Mouse (Mus musculus) midbrain, postnatal 0 days (tissue): Measurements from ENCODE around the gene Wdr74. TPM values are rescaled to one million over a fixed set of nuclear protein-coding genes. Genes with fewer than 3 reads are reported as not detected.

Source experiments
- ATAC-seq: fragments of 200-750 bp; cut with Nextera tagmentation; 2 replicates; pipeline ENCODE4 v1.8.0; 2017; ENCODE audit warnings: moderate number of reproducible peaks, mild to moderate bottlenecking, moderate TSS enrichment, moderate library complexity; ENCODE audit not compliant: low FRiP score
- DNase-seq: peaks from one replicate; pipeline ENCODE4 v3.0.0-alpha.2; 2015; ENCODE audit warnings: low spot score
- H3K27ac ChIP-seq: fragments of 300-500 bp; sonication (generic); 2 replicates; pipeline ENCODE4 v1.5.1; 2014; ENCODE audit warnings: low read depth, mild to moderate bottlenecking, low read length, mixed read lengths
- H3K27me3 ChIP-seq: fragments of 300-500 bp; sonication (generic); 2 replicates; pipeline ENCODE4 v1.6.1; 2014; ENCODE audit warnings: low read length, control low read depth, mixed read lengths; ENCODE audit not compliant: insufficient read depth
- H3K36me3 ChIP-seq: fragments of 300-500 bp; sonication (generic); 2 replicates; pipeline ENCODE4 v1.6.1; 2014; ENCODE audit warnings: low read length, control low read depth, mixed read lengths; ENCODE audit not compliant: insufficient read depth
- H3K4me1 ChIP-seq: fragments of 300-500 bp; sonication (generic); 2 replicates; pipeline ENCODE4 v1.6.1; 2014; ENCODE audit warnings: mild to moderate bottlenecking, control low read depth, antibody characterized with exemption, low read length, mixed read lengths; ENCODE audit not compliant: insufficient read depth
- H3K4me2 ChIP-seq: fragments of 300-500 bp; sonication (generic); 2 replicates; pipeline ENCODE4 v1.6.1; 2014; ENCODE audit warnings: low read depth, mild to moderate bottlenecking, low read length, mixed read lengths; ENCODE audit not compliant: poor library complexity, severe bottlenecking
- H3K4me3 ChIP-seq: fragments of 300-500 bp; sonication (generic); 2 replicates; pipeline ENCODE4 v1.5.1; 2014; ENCODE audit warnings: low read depth, mild to moderate bottlenecking, low read length, moderate library complexity
- H3K9ac ChIP-seq: fragments of 300-500 bp; sonication (generic); replicated peaks from 2 replicates; pipeline ENCODE4 v1.6.1; 2014; ENCODE audit warnings: mild to moderate bottlenecking, low read length, moderate library complexity, mixed read lengths; ENCODE audit not compliant: poor library complexity, severe bottlenecking
- H3K9me3 ChIP-seq: fragments of 300-500 bp; sonication (generic); 2 replicates; pipeline ENCODE4 v1.6.1; 2016; ENCODE audit warnings: low read length, control low read depth
- CTCF ChIP-seq: IDR thresholded peaks from 2 replicates; pipeline ENCODE4 v1.5.1; 2016; ENCODE audit warnings: antibody characterized with exemption, mild to moderate bottlenecking
- WGBS: fragments of 180-500 bp; shearing (Covaris S2); extraction: QIAGEN DNeasy Blood & Tissue Kit; methylation state at CpG from one replicate; pipeline ENCODE4 v1.1.7; 2014; 5-methylcytosine and 5-hydroxymethylcytosine counted together
- microRNA-seq: library from miRNA; unstranded; fragments of <30 nt; microRNA quantifications from one replicate; pipeline ENCODE4, GENCODE M21; 2016; ENCODE audit warnings: borderline number of aligned reads
- polyA plus RNA-seq: library from polyadenylated mRNA; unstranded; fragments of >200 nt; fragmentation: Nextera tagmentation; extraction: Ambion mirVana; gene quantifications from 2 replicates; pipeline ENCODE4 v1.2.1, GENCODE M21; 2015
- total RNA-seq: library from RNA; depleted of rRNA; stranded (reverse); fragments of >200 nt; gene quantifications from 2 replicates; pipeline ENCODE4 v1.2.3, GENCODE M21; 2014; rRNA removed

Wdr74 gene
- total and polyA plus RNA-seq, 2 experiments from 2014 or later, result 50.9 to 85.9 TPM

GRCm38 (mm10) chr19:8789171-8789570 lies 53.5 kb downstream of the Wdr74 start:
- Histone ChIP-seq H3K9ac (no peak overlapping the region), H3K9me3 (no peaks in the 10 kb centered on the region), H3K4me2 (no peak overlapping the region), H3K36me3 (peaks cover 12% of the 10 kb centered on the region), H3K27ac (no peak overlapping the region; the same call in 1 of the 2 replicates), H3K27me3 (no peaks in the 10 kb centered on the region), H3K4me1 (no peaks in the 10 kb centered on the region), H3K4me3 (no peak overlapping the region)
- ATAC-seq (no peak), DNase-seq (no peak)
- TF ChIP-seq CTCF, result no peak
- WGBS, result 15% methylated on average over 1 of the region's 1 CpGs

- DNase-seq (no peak), ATAC-seq (no peak)
- no peak overlapping the region for H3K9ac ChIP-seq
- 83% methylated on average over 7 of the region's 7 CpGs for WGBS
- H3K9me3 ChIP-seq, result no peaks in the 10 kb centered on the region
- no peak overlapping the region for H3K4me2 ChIP-seq
- no peak for TF ChIP-seq CTCF
- H3K4me1 ChIP-seq, result no peaks in the 10 kb centered on the region
- no peak overlapping the region for H3K27ac ChIP-seq
- no peak overlapping the region for H3K4me3 ChIP-seq
- H3K36me3 ChIP-seq, result peaks cover 18% of the 10 kb centered on the region
- H3K27me3 ChIP-seq, result no peaks in the 10 kb centered on the region
Observed at GRCm38 (mm10) chr19:8790171-8790570, 54.5 kb downstream of the Wdr74 start.

Small RNAs within 50 kb of the gene (microRNA-seq; reads per million reads assigned to microRNA genes)
- not detected for gene Mir6992

Other genes with a start within 250 kb of the Wdr74 start
Only the 30 nearest of the 32 such genes appear.
- 12.9 and 14.7 TPM in 2 replicates for gene Slc22a8, start 144.6 kb upstream of the Wdr74 start, total RNA-seq
- gene Slc22a8, start 144.6 kb upstream of the Wdr74 start, polyA plus RNA-seq, result 20.3 and 20.9 TPM in 2 replicates
- gene Slc22a6, start 117.8 kb upstream of the Wdr74 start, total RNA-seq, result 17.2 and 18.3 TPM in 2 replicates
- 13.1 and 14.7 TPM in 2 replicates for gene Slc22a6, start 117.8 kb upstream of the Wdr74 start, polyA plus RNA-seq
- gene Chrm1, start 72.0 kb upstream of the Wdr74 start, total RNA-seq, result 1.3 and 1.9 TPM in 2 replicates
- 1.0 and 1.1 TPM in 2 replicates for gene Chrm1, start 72.0 kb upstream of the Wdr74 start, polyA plus RNA-seq
- 111 and 133 TPM in 2 replicates for gene Slc3a2, start 12.5 kb upstream of the Wdr74 start, total RNA-seq
- 212 and 223 TPM in 2 replicates for gene Slc3a2, start 12.5 kb upstream of the Wdr74 start, polyA plus RNA-seq
- gene 1700092M07Rik, start 4.9 kb downstream of the Wdr74 start, total RNA-seq, result not detected in 2 replicates
- 0.64 TPM in 1 of 2 replicates, not detected in the other for gene 1700092M07Rik, start 4.9 kb downstream of the Wdr74 start, polyA plus RNA-seq
- gene Stx5a, start 5.6 kb downstream of the Wdr74 start, total RNA-seq, result 112 and 147 TPM in 2 replicates
- gene Stx5a, start 5.6 kb downstream of the Wdr74 start, polyA plus RNA-seq, result 104 and 106 TPM in 2 replicates
- gene Nxf1, start 21.2 kb downstream of the Wdr74 start, total RNA-seq, result 67.4 and 75.6 TPM in 2 replicates
- 90.0 and 92.8 TPM in 2 replicates for gene Nxf1, start 21.2 kb downstream of the Wdr74 start, polyA plus RNA-seq
- 210 and 320 TPM in 2 replicates for gene Tmem223, start 35.2 kb downstream of the Wdr74 start, total RNA-seq
- gene Tmem223, start 35.2 kb downstream of the Wdr74 start, polyA plus RNA-seq, result 202 and 230 TPM in 2 replicates
- gene Tmem179b, start 38.6 kb downstream of the Wdr74 start, total RNA-seq, result 20.4 and 27.3 TPM in 2 replicates
- gene Tmem179b, start 38.6 kb downstream of the Wdr74 start, polyA plus RNA-seq, result 19.1 and 21.1 TPM in 2 replicates
- 32.5 and 38.7 TPM in 2 replicates for gene Taf6l, start 50.6 kb downstream of the Wdr74 start, total RNA-seq
- 25.2 and 26.4 TPM in 2 replicates for gene Taf6l, start 50.6 kb downstream of the Wdr74 start, polyA plus RNA-seq
- 67.2 and 67.5 TPM in 2 replicates for gene Polr2g, start 62.8 kb downstream of the Wdr74 start, total RNA-seq
- 163 and 171 TPM in 2 replicates for gene Polr2g, start 62.8 kb downstream of the Wdr74 start, polyA plus RNA-seq
- 6.0 and 6.2 TPM in 2 replicates for gene Zbtb3, start 66.7 kb downstream of the Wdr74 start, total RNA-seq
- 3.2 and 4.5 TPM in 2 replicates for gene Zbtb3, start 66.7 kb downstream of the Wdr74 start, polyA plus RNA-seq
- 63.0 and 63.8 TPM in 2 replicates for gene Ttc9c, start 83.5 kb downstream of the Wdr74 start, total RNA-seq
- 38.8 and 45.3 TPM in 2 replicates for gene Ttc9c, start 83.5 kb downstream of the Wdr74 start, polyA plus RNA-seq
- gene Hnrnpul2, start 84.2 kb downstream of the Wdr74 start, total RNA-seq, result 25.9 and 36.2 TPM in 2 replicates
- 4.6 and 5.5 TPM in 2 replicates for gene Hnrnpul2, start 84.2 kb downstream of the Wdr74 start, polyA plus RNA-seq
- 5.6 and 12.7 TPM in 2 replicates for gene AC129217.1, start 93.9 kb downstream of the Wdr74 start, total RNA-seq
- gene AC129217.1, start 93.9 kb downstream of the Wdr74 start, polyA plus RNA-seq, result not detected in 2 replicates
- 112 and 121 TPM in 2 replicates for gene Bscl2, start 101.6 kb downstream of the Wdr74 start, total RNA-seq
- gene Bscl2, start 101.6 kb downstream of the Wdr74 start, polyA plus RNA-seq, result 101 and 108 TPM in 2 replicates
- 103 and 119 TPM in 2 replicates for gene Gng3, start 103.4 kb downstream of the Wdr74 start, total RNA-seq
- gene Gng3, start 103.4 kb downstream of the Wdr74 start, polyA plus RNA-seq, result 746 and 809 TPM in 2 replicates
- gene Lrrn4cl, start 114.9 kb downstream of the Wdr74 start, total RNA-seq, result 2.7 and 3.5 TPM in 2 replicates
- gene Lrrn4cl, start 114.9 kb downstream of the Wdr74 start, polyA plus RNA-seq, result 2.0 and 2.1 TPM in 2 replicates
- 73.5 and 73.8 TPM in 2 replicates for gene Ubxn1, start 135.7 kb downstream of the Wdr74 start, total RNA-seq
- 142 and 143 TPM in 2 replicates for gene Ubxn1, start 135.7 kb downstream of the Wdr74 start, polyA plus RNA-seq
- 22.6 and 26.5 TPM in 2 replicates for gene Uqcc3, start 145.1 kb downstream of the Wdr74 start, total RNA-seq
- 64.2 and 65.0 TPM in 2 replicates for gene Uqcc3, start 145.1 kb downstream of the Wdr74 start, polyA plus RNA-seq
- gene Lbhd1, start 147.9 kb downstream of the Wdr74 start, total RNA-seq, result 4.2 and 6.6 TPM in 2 replicates
- gene Lbhd1, start 147.9 kb downstream of the Wdr74 start, polyA plus RNA-seq, result 17.7 and 20.6 TPM in 2 replicates
- not detected in 2 replicates for gene Gm49403, start 148.1 kb downstream of the Wdr74 start, total RNA-seq
- not detected in 2 replicates for gene Gm49403, start 148.1 kb downstream of the Wdr74 start, polyA plus RNA-seq
- gene 1810009A15Rik, start 153.0 kb downstream of the Wdr74 start, total RNA-seq, result 17.8 and 23.7 TPM in 2 replicates
- 29.2 and 32.9 TPM in 2 replicates for gene 1810009A15Rik, start 153.0 kb downstream of the Wdr74 start, polyA plus RNA-seq
- gene Gm49416, start 153.1 kb downstream of the Wdr74 start, total RNA-seq, result 3.8 TPM in 1 of 2 replicates, not detected in the other
- not detected in 2 replicates for gene Gm49416, start 153.1 kb downstream of the Wdr74 start, polyA plus RNA-seq
- 30.3 and 37.8 TPM in 2 replicates for gene Ints5, start 157.2 kb downstream of the Wdr74 start, total RNA-seq
- 20.2 and 21.8 TPM in 2 replicates for gene Ints5, start 157.2 kb downstream of the Wdr74 start, polyA plus RNA-seq
- 86.9 and 88.5 TPM in 2 replicates for gene Ganab, start 162.2 kb downstream of the Wdr74 start, total RNA-seq
- gene Ganab, start 162.2 kb downstream of the Wdr74 start, polyA plus RNA-seq, result 49.4 and 49.8 TPM in 2 replicates
- gene B3gat3, start 184.5 kb downstream of the Wdr74 start, total RNA-seq, result 111 TPM in 2 replicates
- gene B3gat3, start 184.5 kb downstream of the Wdr74 start, polyA plus RNA-seq, result 95.5 and 99.7 TPM in 2 replicates
- gene Rom1, start 193.5 kb downstream of the Wdr74 start, total RNA-seq, result 3.0 and 6.3 TPM in 2 replicates
- gene Rom1, start 193.5 kb downstream of the Wdr74 start, polyA plus RNA-seq, result 2.7 and 3.5 TPM in 2 replicates
- gene Eml3, start 193.7 kb downstream of the Wdr74 start, total RNA-seq, result 6.3 and 9.3 TPM in 2 replicates
- 8.7 and 9.0 TPM in 2 replicates for gene Eml3, start 193.7 kb downstream of the Wdr74 start, polyA plus RNA-seq
- 64.3 and 65.6 TPM in 2 replicates for gene Mta2, start 206.0 kb downstream of the Wdr74 start, total RNA-seq
- gene Mta2, start 206.0 kb downstream of the Wdr74 start, polyA plus RNA-seq, result 73.6 and 77.9 TPM in 2 replicates